Mouse (Mus musculus): ENCODE measurements around the gene Gm13278.

DNA sequence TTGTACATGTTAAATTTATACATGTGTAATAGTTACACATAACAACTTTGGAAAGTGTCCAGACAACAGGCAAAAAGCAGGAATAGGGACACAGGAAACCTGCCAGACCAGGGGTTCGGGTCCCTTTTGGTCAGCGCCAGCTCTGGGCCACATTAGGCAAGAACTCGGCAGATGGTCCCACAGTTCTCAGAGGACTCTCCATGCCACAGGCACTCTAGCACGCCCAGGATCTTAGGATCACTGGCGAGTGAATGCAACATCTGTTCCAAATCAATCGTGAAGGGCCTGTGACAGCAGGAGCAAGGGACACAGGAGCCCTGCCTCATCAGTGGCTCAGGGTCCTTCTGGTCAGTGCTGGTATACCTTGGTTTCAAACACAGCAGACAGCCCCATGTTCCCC lies 41.4 kb upstream of the Gm13278 start:
- TF ChIP-seq CTCF (IDR thresholded peaks at IDR 0.05; ENCODE audit: low read depth) (no peak), EP300 (IDR thresholded peaks at IDR 0.05; ENCODE audit: low read depth) (no peak)
